Mouse (Mus musculus): ENCODE results near the gene Dnmt3l. TPM values are rescaled to one million over a fixed set of nuclear protein-coding genes. Genes with fewer than 3 reads are reported as not detected.

Gene Dnmt3l
- total and polyA plus RNA-seq, 2 experiments from 2014 or later: not detected

GRCm38 (mm10) chr10:78079955-78080591 is 38.3 kb downstream of the Dnmt3l start:
- no peak for TF ChIP-seq CTCF (IDR thresholded peaks at IDR 0.05; ENCODE audit: low read depth)
- Histone ChIP-seq H3K27ac (ENCODE audit: low read depth, low read length) (no peak overlapping the region), H3K27me3 (ENCODE audit: insufficient read depth, low read length) (no peaks in the 10 kb centered on the region), H3K9ac (no peak overlapping the region), H3K4me1 (ENCODE audit: insufficient read depth) (no peaks in the 10 kb centered on the region), H3K4me3 (ENCODE audit: low read depth, low read length) (no peak overlapping the region), H3K36me3 (ENCODE audit: insufficient read depth) (no peaks in the 10 kb centered on the region), H3K9me3 (ENCODE audit: low read length) (no peaks in the 10 kb centered on the region), H3K4me2 (ENCODE audit: low read depth) (no peak overlapping the region)
- WGBS: 80% methylated on average over 4 of the region's 4 CpGs
- no peak for DNase-seq
- no peak for ATAC-seq

GRCm38 (mm10) chr10:78084073-78084472 is 42.3 kb downstream of the Dnmt3l start:
- Histone ChIP-seq H3K9me3 (ENCODE audit: low read length) (no peaks in the 10 kb centered on the region), H3K27me3 (ENCODE audit: insufficient read depth, low read length) (no peaks in the 10 kb centered on the region), H3K27ac (ENCODE audit: low read depth, low read length) (no peak overlapping the region), H3K4me1 (ENCODE audit: insufficient read depth) (no peaks in the 10 kb centered on the region), H3K4me2 (ENCODE audit: low read depth) (no peak overlapping the region), H3K36me3 (ENCODE audit: insufficient read depth) (no peaks in the 10 kb centered on the region), H3K4me3 (ENCODE audit: low read depth, low read length) (no peak overlapping the region), H3K9ac (no peak overlapping the region)
- TF ChIP-seq CTCF (IDR thresholded peaks at IDR 0.05; ENCODE audit: low read depth): no peak
- DNase-seq (no peak), ATAC-seq (no peak)
- WGBS: 61% methylated on average over 1 of the region's 1 CpGs

DNA sequence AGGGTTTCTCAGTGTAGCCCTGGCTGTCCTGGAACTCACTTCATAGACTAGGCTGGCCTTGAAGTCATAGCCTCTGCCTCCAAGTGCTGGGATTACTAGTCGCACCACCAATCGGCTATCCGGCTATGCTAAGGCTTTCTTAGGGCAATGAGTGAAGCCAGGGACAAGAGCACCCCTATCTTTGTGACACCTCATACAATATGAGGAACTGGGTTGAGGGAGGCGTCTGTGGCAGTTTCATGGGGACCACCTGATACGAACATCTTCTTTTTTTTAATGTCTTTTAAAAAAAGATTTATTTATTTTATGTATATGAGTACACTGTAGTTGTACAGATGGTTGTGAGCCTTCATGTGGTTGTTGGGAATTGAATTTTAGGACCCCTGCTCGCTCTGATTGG is 44.0 kb downstream of the Dnmt3l start:
- H3K4me3 ChIP-seq (ENCODE audit: low read depth, low read length): no peak overlapping the region
- H3K4me2 ChIP-seq (ENCODE audit: low read depth): no peak overlapping the region
- H3K27ac ChIP-seq (ENCODE audit: low read depth, low read length): no peak overlapping the region
- no peaks in the 10 kb centered on the region for H3K27me3 ChIP-seq (ENCODE audit: insufficient read depth, low read length)
- no peaks in the 10 kb centered on the region for H3K36me3 ChIP-seq (ENCODE audit: insufficient read depth)
- no peak for TF ChIP-seq CTCF (IDR thresholded peaks at IDR 0.05; ENCODE audit: low read depth)
- ATAC-seq: no peak
- no peaks in the 10 kb centered on the region for H3K4me1 ChIP-seq (ENCODE audit: insufficient read depth)
- H3K9me3 ChIP-seq (ENCODE audit: low read length): no peaks in the 10 kb centered on the region
- DNase-seq: no peak
- 95% methylated on average over 6 of the region's 6 CpGs for WGBS
- H3K9ac ChIP-seq: no peak overlapping the region

DNA sequence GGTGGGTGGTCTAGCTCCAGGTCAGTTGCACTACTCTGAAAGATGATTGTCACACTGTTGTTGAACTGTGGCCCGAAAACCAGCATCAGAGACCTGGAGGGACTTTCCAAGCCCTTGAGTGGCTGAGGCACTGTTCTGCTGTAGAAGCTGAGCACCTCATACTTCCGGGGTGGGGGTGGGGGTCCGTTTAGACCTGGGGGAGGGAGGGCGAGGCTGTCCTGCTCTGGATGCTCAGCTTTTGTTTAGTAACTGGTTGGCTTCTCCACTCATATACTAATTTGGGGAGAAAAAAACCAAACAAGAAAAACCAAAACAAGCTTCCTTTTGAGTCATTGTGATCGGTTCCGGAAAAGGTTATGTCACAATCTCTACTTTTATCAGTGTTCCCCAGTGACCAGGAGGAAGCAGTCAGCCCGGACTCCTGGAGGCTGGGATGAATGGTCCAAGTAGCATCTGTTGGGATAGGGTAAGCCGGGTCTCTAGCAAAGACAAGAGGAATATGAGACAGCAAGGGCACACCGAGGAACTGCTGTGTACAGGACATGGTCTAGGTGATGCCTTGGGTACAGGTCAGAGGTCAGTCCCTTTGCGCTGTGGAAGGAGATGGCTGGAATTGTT is 44.8 kb downstream of the Dnmt3l start:
- DNase-seq (no peak), ATAC-seq (no peak)
- Histone ChIP-seq H3K36me3 (ENCODE audit: insufficient read depth) (no peaks in the 10 kb centered on the region), H3K9ac (no peak overlapping the region), H3K27me3 (ENCODE audit: insufficient read depth, low read length) (no peaks in the 10 kb centered on the region), H3K27ac (ENCODE audit: low read depth, low read length) (no peak overlapping the region), H3K4me1 (ENCODE audit: insufficient read depth) (no peaks in the 10 kb centered on the region), H3K9me3 (ENCODE audit: low read length) (no peaks in the 10 kb centered on the region), H3K4me3 (ENCODE audit: low read depth, low read length) (no peak overlapping the region), H3K4me2 (ENCODE audit: low read depth) (no peak overlapping the region)
- no peak for TF ChIP-seq CTCF (IDR thresholded peaks at IDR 0.05; ENCODE audit: low read depth)
- WGBS: 83% methylated on average over 10 of the region's 10 CpGs

GRCm38 (mm10) chr10:78087101-78087511 is 45.4 kb downstream of the Dnmt3l start:
- Histone ChIP-seq H3K27me3 (ENCODE audit: insufficient read depth, low read length) (no peaks in the 10 kb centered on the region), H3K4me3 (ENCODE audit: low read depth, low read length) (no peak overlapping the region), H3K9ac (no peak overlapping the region), H3K9me3 (ENCODE audit: low read length) (no peaks in the 10 kb centered on the region), H3K4me1 (ENCODE audit: insufficient read depth) (no peaks in the 10 kb centered on the region), H3K36me3 (ENCODE audit: insufficient read depth) (no peaks in the 10 kb centered on the region), H3K4me2 (ENCODE audit: low read depth) (no peak overlapping the region), H3K27ac (ENCODE audit: low read depth, low read length) (no peak overlapping the region)
- no peak for TF ChIP-seq CTCF (IDR thresholded peaks at IDR 0.05; ENCODE audit: low read depth)
- DNase-seq: no peak
- ATAC-seq: no peak
- 81% methylated on average over 6 of the region's 6 CpGs for WGBS

DNA sequence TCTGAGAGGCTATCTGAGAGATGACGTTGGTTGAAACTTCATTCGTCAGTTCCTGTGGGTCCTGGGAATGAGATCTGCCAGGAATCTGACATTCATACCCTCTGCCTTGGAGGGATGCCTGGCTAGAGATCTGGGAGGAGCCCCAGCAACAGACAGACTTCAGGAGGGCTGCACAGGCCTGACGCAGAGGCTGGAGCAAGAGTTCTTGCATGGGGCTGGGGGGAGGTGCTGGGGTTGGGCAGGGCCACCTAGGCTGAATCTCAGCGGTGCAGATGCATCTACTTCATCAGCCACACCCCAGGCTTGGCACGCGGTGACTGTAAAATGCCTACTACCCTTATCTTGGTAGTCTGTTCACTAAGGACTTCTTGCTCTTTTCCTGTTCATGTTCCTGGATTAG is 48.5 kb downstream of the Dnmt3l start:
- ATAC-seq: no peak
- H3K27ac ChIP-seq (ENCODE audit: low read depth, low read length): no peak overlapping the region

GRCm38 (mm10) chr10:78090706-78091491 is 49.2 kb downstream of the Dnmt3l start:
- no peaks in the 10 kb centered on the region for H3K36me3 ChIP-seq (ENCODE audit: insufficient read depth)
- no peak overlapping the region for H3K9ac ChIP-seq
- H3K9me3 ChIP-seq (ENCODE audit: low read length): no peaks in the 10 kb centered on the region
- H3K4me1 ChIP-seq (ENCODE audit: insufficient read depth): no peaks in the 10 kb centered on the region
- TF ChIP-seq CTCF (IDR thresholded peaks at IDR 0.05; ENCODE audit: low read depth): no peak
- H3K4me3 ChIP-seq (ENCODE audit: low read depth, low read length): no peak overlapping the region
- H3K4me2 ChIP-seq (ENCODE audit: low read depth): no peak overlapping the region
- no peak for ATAC-seq
- 79% methylated on average over 4 of the region's 4 CpGs for WGBS
- H3K27me3 ChIP-seq (ENCODE audit: insufficient read depth, low read length): no peaks in the 10 kb centered on the region
- DNase-seq: no peak
- H3K27ac ChIP-seq (ENCODE audit: low read depth, low read length): no peak overlapping the region

More for the DNA sequence above, 48.5 kb downstream of the Dnmt3l start:
- no peak for DNase-seq
- H3K4me2 ChIP-seq (ENCODE audit: low read depth): no peak overlapping the region
- no peak overlapping the region for H3K4me3 ChIP-seq (ENCODE audit: low read depth, low read length)
- no peaks in the 10 kb centered on the region for H3K9me3 ChIP-seq (ENCODE audit: low read length)
- TF ChIP-seq CTCF (IDR thresholded peaks at IDR 0.05; ENCODE audit: low read depth): no peak
- no peaks in the 10 kb centered on the region for H3K27me3 ChIP-seq (ENCODE audit: insufficient read depth, low read length)
- H3K9ac ChIP-seq: no peak overlapping the region
- 61% methylated on average over 6 of the region's 6 CpGs for WGBS
- no peaks in the 10 kb centered on the region for H3K4me1 ChIP-seq (ENCODE audit: insufficient read depth)
- H3K36me3 ChIP-seq (ENCODE audit: insufficient read depth): no peaks in the 10 kb centered on the region
